Mouse (Mus musculus): ENCODE results near the gene Cuedc2. TPM values are rescaled to one million over a fixed set of nuclear protein-coding genes. Genes with fewer than 3 reads are reported as not detected.

Cuedc2 gene
- total RNA-seq, 2 experiments from 2014 or later = 183 to 200 TPM

GRCm38 (mm10) chr19:46324366-46324765 lies 14.1 kb downstream of the Cuedc2 start:
- DNase-seq (ENCODE audit: extremely low spot score in 1 of 2, low spot score in 2 of 2) = no peak
- intact Hi-C loops (cut with DNase I) = no loop called here

- DNase-seq (ENCODE audit: extremely low spot score in 1 of 2, low spot score in 2 of 2) = no peak
- intact Hi-C loops (cut with DNase I) = no loop called here
These were observed 14.8 kb downstream of the Cuedc2 start for GRCm38 (mm10) chr19:46323716-46324115.

GRCm38 (mm10) chr19:46322996-46323572 lies 15.4 kb downstream of the Cuedc2 start:
- intact Hi-C loops (cut with DNase I) = no loop called here
- DNase-seq (ENCODE audit: extremely low spot score in 1 of 2, low spot score in 2 of 2) = no peak

- intact Hi-C loops (cut with DNase I) = no loop called here
- no peak for DNase-seq (ENCODE audit: extremely low spot score in 1 of 2, low spot score in 2 of 2)
These were observed 16.1 kb downstream of the Cuedc2 start for GRCm38 (mm10) chr19:46322144-46322995.

GRCm38 (mm10) chr19:46321101-46321943 lies 17.2 kb downstream of the Cuedc2 start:
- intact Hi-C loops (cut with DNase I) = no loop called here
- DNase-seq (ENCODE audit: extremely low spot score in 1 of 2, low spot score in 2 of 2) = peak in 1 of 2 experiments; percentile 63

- intact Hi-C loops (cut with DNase I) = no loop called here
- DNase-seq (ENCODE audit: extremely low spot score in 1 of 2, low spot score in 2 of 2) = no peak
These were observed 18.3 kb downstream of the Cuedc2 start for GRCm38 (mm10) chr19:46320076-46320785.

GRCm38 (mm10) chr19:46318586-46319378 lies 19.7 kb downstream of the Cuedc2 start:
- DNase-seq (ENCODE audit: extremely low spot score in 1 of 2, low spot score in 2 of 2) = peak; percentile 88 to 89
- intact Hi-C loops (cut with DNase I) = no loop called here

- intact Hi-C loops (cut with DNase I) = no loop called here
- DNase-seq (ENCODE audit: extremely low spot score in 1 of 2, low spot score in 2 of 2) = peak in 1 of 2 experiments; percentile 76
These were observed 20.5 kb downstream of the Cuedc2 start for GRCm38 (mm10) chr19:46318031-46318471.

- intact Hi-C loops (cut with DNase I) = no loop called here
- peak in 1 of 2 experiments; percentile 50 for DNase-seq (ENCODE audit: extremely low spot score in 1 of 2, low spot score in 2 of 2)
These were observed 21.0 kb downstream of the Cuedc2 start for GRCm38 (mm10) chr19:46317546-46317885.

- intact Hi-C loops (cut with DNase I) = no loop called here
- peak; percentile 72 to 75 for DNase-seq (ENCODE audit: extremely low spot score in 1 of 2, low spot score in 2 of 2)
These were observed 21.5 kb downstream of the Cuedc2 start for GRCm38 (mm10) chr19:46316846-46317545.

- intact Hi-C loops (cut with DNase I) = no loop called here
These were observed 22.5 kb downstream of the Cuedc2 start for GRCm38 (mm10) chr19:46315752-46316610.

GRCm38 (mm10) chr19:46314872-46315742 lies 23.4 kb downstream of the Cuedc2 start:
- intact Hi-C loops (cut with DNase I) = no loop called here
- DNase-seq (ENCODE audit: extremely low spot score in 1 of 2, low spot score in 2 of 2) = peak; percentile 1 to 25

More at GRCm38 (mm10) chr19:46315752-46316610, 22.5 kb downstream of the Cuedc2 start:
- DNase-seq (ENCODE audit: extremely low spot score in 1 of 2, low spot score in 2 of 2) = peak; percentile 1 to 23

GRCm38 (mm10) chr19:46314151-46314601 lies 24.3 kb downstream of the Cuedc2 start:
- peak in 1 of 2 experiments; percentile 49 for DNase-seq (ENCODE audit: extremely low spot score in 1 of 2, low spot score in 2 of 2)

GRCm38 (mm10) chr19:46313591-46313990 lies 24.9 kb downstream of the Cuedc2 start:
- intact Hi-C loops (cut with DNase I) = no loop called here
- peak in 1 of 2 experiments; percentile 20 for DNase-seq (ENCODE audit: extremely low spot score in 1 of 2, low spot score in 2 of 2)

More at GRCm38 (mm10) chr19:46314151-46314601, 24.3 kb downstream of the Cuedc2 start:
- intact Hi-C loops (cut with DNase I) = no loop called here

- intact Hi-C loops (cut with DNase I) = no loop called here
- DNase-seq (ENCODE audit: extremely low spot score in 1 of 2, low spot score in 2 of 2) = peak in 1 of 2 experiments; percentile 23
These were observed 25.4 kb downstream of the Cuedc2 start for GRCm38 (mm10) chr19:46313116-46313515.
